Mouse (Mus musculus) CD4-positive, CD25-positive, alpha-beta regulatory T cell, adult 4 months (primary cell): ENCODE results near the gene Acox3. TPM values are rescaled to one million over a fixed set of nuclear protein-coding genes. Genes with fewer than 3 reads are reported as not detected.

Experiments
- ATAC-seq: one replicate; pipeline ENCODE4 v1.8.0; 2017
- polyA plus RNA-seq, 2 experiments: library from polyadenylated mRNA; unstranded; fragments of 100-300 nt; shearing (Covaris generic); gene quantifications; one replicate each; pipeline ENCODE4 v1.2.1; 2017

Acox3 gene
- polyA plus RNA-seq, 2 experiments from 2014 or later = 19.1 to 42.0 TPM

- no peak for ATAC-seq
Observed at GRCm38 (mm10) chr5:35653743-35654395, 71.0 kb downstream of the Acox3 start.

DNA sequence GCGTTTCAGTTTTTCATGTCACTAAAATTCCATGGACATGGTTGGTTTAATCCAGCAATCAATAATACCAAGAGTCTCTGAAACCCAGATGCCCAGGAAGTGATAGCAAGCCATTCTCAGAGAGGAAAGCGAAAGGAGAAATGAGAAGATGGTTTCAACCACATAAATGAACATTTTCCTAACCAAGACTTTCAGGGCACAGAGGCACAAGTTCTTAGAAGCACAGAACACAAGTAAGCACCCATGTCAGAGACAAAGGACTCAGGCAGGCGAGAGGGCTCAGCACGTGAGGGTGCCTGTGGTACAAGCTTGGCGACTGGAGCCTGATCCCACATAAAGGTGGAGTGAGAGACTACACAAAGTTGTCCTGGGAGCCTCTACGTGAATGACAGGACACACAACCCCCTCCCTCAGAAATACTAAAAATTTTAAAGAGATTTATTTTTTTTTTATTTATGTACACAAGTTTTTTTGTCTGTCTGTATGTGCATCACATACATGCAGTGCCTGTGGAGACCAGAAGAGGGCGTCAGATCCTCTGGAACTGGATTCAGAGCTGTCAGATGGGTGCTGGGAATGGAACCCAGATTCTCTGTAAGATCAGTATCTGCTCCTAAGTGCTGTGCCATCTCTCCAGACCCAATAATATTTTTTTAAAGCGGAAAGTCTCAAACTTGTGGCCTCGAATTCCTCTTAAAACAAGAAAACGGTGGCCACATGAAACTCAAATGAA lies 73.1 kb downstream of the Acox3 start:
- ATAC-seq = no peak

GRCm38 (mm10) chr5:35659503-35659902 lies 76.7 kb downstream of the Acox3 start:
- no peak for ATAC-seq

DNA sequence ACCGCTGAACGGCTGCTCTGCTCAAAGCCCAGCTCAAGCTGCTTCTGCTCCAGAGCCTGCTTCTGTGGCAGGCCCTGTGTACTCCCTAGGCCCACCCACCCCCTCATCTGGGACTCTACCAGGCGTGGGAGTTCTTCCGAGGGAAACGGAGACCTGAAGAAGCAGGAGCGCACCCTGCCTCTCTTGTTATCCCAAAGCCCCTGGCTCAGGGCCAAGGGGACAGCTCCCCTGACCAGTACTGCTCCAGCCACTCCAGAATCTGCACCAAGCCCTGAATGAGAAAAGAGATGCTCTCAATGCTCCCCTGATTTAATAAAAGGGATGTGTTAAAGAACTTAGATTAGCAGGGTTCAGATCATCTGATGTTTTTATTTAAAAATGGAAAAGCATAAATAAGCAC lies 78.4 kb downstream of the Acox3 start:
- ATAC-seq = no peak

- ATAC-seq = no peak
Observed at GRCm38 (mm10) chr5:35662021-35662545, 79.2 kb downstream of the Acox3 start.

Other genes with a start within 250 kb of the Acox3 start
- gene Hmx1, start 193.9 kb upstream of the Acox3 start, polyA plus RNA-seq = not detected
- under 1 TPM in 1 of 2 experiments, not detected in 1; 0.13 TPM for gene Cpz, start 57.3 kb upstream of the Acox3 start, polyA plus RNA-seq
- 1 to 10 TPM; 2.5 to 2.9 TPM for gene Trmt44, start 8.0 kb upstream of the Acox3 start, polyA plus RNA-seq
- gene Htra3, start 96.7 kb downstream of the Acox3 start, polyA plus RNA-seq = not detected
- gene Sh3tc1, start 156.9 kb downstream of the Acox3 start, polyA plus RNA-seq = 1 to 10 TPM; 2.6 to 4.4 TPM
- gene Ablim2, start 174.8 kb downstream of the Acox3 start, polyA plus RNA-seq = 1 to 10 TPM; 2.8 to 3.4 TPM